Mouse (Mus musculus): ENCODE measurements around the gene Gli2. TPM values are rescaled to one million over a fixed set of nuclear protein-coding genes. Genes with fewer than 3 reads are reported as not detected.

Gli2 gene
- polyA plus RNA-seq, 1 experiment from 2014 or later: 9.0 TPM

DNA sequence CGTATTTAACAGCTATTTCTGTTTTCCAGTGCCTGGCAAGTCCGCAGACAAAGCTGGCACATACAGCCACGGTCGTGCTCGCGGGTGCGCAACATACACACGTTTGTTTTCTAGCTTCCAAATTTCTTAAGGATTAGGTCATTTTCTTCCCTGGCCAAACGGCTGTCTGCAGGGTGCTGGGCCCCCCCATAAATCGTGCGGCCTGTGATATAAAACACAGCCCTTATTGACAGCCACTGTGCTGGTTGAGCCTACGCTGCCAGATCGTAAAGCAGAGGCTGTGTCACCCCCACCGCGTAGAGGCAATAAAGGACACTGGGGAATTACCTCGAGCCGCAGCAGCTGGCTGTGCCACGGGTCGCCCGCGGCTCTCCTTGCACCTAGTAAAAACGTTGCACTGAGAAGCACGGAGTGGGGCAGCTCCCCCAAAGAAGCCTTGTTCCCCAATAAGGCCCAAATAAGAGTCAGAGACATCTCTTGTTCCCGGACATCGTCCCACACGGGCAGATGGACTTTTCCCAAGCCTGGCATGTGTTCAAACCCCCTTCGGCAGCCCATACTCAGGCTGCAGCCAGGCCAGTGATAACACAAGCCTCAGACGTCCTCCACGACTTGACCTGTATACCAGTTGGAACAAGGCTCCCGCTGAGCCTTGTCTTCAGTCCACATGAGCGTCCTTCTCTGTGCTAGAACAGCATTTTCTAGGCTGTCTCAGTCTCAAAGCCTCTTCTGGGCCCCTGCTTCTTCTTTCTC lies 227.8 kb downstream of the Gli2 start:
- WGBS: 81% methylated on average over 31 of the region's 31 CpGs
- H3K27ac ChIP-seq: no peak overlapping the region
- peaks cover 6% of the 10 kb centered on the region for H3K9me3 ChIP-seq
- DNase-seq (ENCODE audit: low spot score): no peak
- H3K4me1 ChIP-seq (replicated peaks): no peaks in the 10 kb centered on the region
- H3K36me3 ChIP-seq: no peaks in the 10 kb centered on the region
- no peak overlapping the region for H3K4me3 ChIP-seq
- H3K27me3 ChIP-seq (ENCODE audit: insufficient read depth, poor library complexity, severe bottlenecking): no peaks in the 10 kb centered on the region

DNA sequence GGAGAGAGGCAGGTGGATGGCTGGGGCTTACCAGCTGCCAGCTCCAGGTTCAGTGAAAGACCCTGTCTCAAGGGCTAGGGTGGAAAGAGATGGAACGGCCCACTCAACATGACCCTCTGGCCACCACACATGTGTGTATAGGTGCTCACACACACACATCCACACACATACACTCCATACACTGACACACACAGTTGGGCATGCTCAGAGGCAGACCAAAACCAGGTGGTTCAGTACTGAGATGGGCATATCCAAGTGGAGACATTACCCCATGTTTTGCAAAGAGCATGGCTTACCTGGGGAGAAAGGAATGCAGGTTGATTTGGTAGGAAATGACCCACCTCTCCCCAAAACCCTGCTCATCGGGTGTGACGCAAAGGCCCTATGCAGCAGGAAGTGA lies 228.4 kb downstream of the Gli2 start:
- Histone ChIP-seq H3K9me3 (peaks cover 6% of the 10 kb centered on the region), H3K4me3 (no peak overlapping the region), H3K36me3 (no peaks in the 10 kb centered on the region), H3K27ac (no peak overlapping the region), H3K27me3 (ENCODE audit: insufficient read depth, poor library complexity, severe bottlenecking) (no peaks in the 10 kb centered on the region), H3K4me1 (replicated peaks) (no peaks in the 10 kb centered on the region)
- no peak for DNase-seq (ENCODE audit: low spot score)
- WGBS: 91% methylated on average over 3 of the region's 3 CpGs

DNA sequence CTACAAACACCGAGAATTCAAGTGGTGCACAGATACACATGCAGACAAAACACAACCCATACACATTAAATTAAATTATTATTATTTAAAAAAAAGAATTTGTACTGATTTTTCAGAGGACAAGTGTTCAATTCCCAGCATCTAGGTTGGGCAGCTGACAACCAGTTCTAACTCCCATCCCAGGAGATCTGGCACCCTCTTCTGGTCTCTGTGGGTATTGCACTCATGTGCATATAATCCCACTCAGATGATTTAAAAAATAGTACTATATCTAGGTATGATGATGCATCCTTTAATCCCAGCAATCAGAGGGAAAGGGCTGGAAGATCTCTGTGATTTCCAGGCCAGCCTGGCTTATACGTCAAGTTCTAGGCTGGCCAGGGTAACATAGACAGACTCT lies 231.2 kb downstream of the Gli2 start:
- H3K36me3 ChIP-seq: no peaks in the 10 kb centered on the region
- peaks cover 6% of the 10 kb centered on the region for H3K9me3 ChIP-seq
- 94% methylated on average over 2 of the region's 2 CpGs for WGBS
- no peaks in the 10 kb centered on the region for H3K27me3 ChIP-seq (ENCODE audit: insufficient read depth, poor library complexity, severe bottlenecking)
- DNase-seq (ENCODE audit: low spot score): no peak
- no peaks in the 10 kb centered on the region for H3K4me1 ChIP-seq (replicated peaks)
- no peak overlapping the region for H3K27ac ChIP-seq
- H3K4me3 ChIP-seq: no peak overlapping the region

DNA sequence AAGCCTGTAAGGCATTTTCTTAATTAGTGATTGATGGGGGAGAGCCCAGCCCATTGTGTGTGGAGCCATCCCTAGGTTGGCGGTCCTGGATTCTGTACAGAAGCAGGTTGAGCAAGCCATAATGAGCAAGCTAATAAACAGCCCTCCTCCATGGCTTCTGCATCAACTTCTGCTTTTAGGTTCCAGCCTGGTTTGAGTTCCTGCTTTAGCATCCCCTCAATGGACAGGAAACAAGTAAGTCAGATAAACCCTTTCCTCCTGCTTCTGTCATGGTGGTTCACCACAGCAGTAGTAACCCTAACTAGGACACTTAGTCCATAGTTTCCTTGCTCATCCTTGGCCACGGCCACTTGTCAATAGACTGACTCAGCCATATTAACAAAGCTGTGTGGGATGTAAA lies 238.4 kb downstream of the Gli2 start:
- DNase-seq (ENCODE audit: low spot score): no peak
- Histone ChIP-seq H3K9me3 (no peaks in the 10 kb centered on the region), H3K27me3 (ENCODE audit: insufficient read depth, poor library complexity, severe bottlenecking) (no peaks in the 10 kb centered on the region), H3K4me3 (no peak overlapping the region), H3K36me3 (no peaks in the 10 kb centered on the region), H3K4me1 (replicated peaks) (no peaks in the 10 kb centered on the region), H3K27ac (no peak overlapping the region)
- 94% methylated on average over 2 of the region's 2 CpGs for WGBS

DNA sequence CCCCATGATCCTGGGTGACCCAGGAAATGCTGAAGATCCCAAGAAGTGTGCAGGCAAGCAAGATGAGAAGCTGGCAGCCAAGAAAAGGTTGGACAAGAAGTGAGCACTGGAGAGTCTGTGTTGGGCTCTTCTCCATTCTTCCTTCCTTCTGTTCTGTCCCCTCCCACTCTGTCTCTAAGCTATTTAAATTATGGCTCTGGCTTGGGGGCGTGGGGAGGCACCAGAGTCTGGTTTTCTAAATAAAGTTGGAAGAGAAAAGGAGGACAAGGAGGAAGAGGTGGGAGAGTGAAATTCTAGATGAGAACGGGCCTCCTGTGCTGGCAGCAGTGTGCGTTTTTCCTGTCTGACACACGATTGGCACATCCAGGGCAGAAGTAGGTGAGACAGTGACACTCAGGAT lies 243.1 kb downstream of the Gli2 start:
- Histone ChIP-seq H3K36me3 (no peaks in the 10 kb centered on the region), H3K9me3 (no peaks in the 10 kb centered on the region), H3K27me3 (ENCODE audit: insufficient read depth, poor library complexity, severe bottlenecking) (no peaks in the 10 kb centered on the region), H3K4me1 (replicated peaks) (no peaks in the 10 kb centered on the region), H3K27ac (no peak overlapping the region), H3K4me3 (no peak overlapping the region)
- no peak for DNase-seq (ENCODE audit: low spot score)
- 73% methylated on average over 4 of the region's 4 CpGs for WGBS

DNA sequence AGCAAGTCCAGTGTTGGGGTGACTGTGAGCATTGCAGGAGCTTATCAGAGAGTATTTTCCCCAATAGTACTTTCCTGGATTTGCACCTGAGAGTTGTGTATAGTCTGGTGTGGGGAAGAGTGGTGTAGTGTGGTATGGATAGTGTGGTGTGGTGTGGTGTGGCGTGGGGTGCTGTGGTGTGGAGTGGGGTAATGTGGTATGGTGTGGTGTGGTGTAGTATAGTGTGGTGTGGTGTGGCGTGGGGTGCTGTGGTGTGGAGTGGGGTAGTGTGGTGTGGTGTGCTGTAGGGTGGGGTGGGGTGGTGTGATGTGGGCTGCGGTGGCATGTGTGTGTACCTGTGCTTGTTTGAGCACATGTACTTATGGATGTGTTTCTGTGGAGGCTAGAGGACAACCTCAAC lies 246.7 kb downstream of the Gli2 start:
- 98% methylated on average over 3 of the region's 3 CpGs for WGBS
- Histone ChIP-seq H3K4me1 (replicated peaks) (no peaks in the 10 kb centered on the region), H3K27ac (no peak overlapping the region), H3K27me3 (ENCODE audit: insufficient read depth, poor library complexity, severe bottlenecking) (no peaks in the 10 kb centered on the region), H3K36me3 (no peaks in the 10 kb centered on the region), H3K9me3 (no peaks in the 10 kb centered on the region), H3K4me3 (no peak overlapping the region)
- no peak for DNase-seq (ENCODE audit: low spot score)

DNA sequence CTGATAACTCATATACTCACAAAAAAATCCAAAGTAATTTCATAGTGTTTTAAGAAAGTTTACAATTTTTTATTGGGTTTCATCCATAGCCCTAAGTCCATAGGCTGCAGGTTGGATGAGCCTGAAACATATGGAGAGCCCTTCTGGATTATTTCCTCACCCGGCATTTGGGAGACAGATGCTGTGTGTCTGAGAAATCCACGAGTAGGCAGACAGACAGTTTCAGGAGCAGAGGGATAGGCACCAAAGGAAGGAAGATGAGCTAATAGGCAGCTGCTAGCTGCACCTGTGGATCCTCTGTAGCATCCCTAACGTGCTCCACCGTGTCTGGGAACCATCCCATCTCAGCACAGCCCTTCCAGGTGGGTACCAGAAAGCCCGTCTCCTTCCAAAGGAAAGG lies 251.3 kb downstream of the Gli2 start:
- Histone ChIP-seq H3K27me3 (ENCODE audit: insufficient read depth, poor library complexity, severe bottlenecking) (peaks cover 19% of the 10 kb centered on the region), H3K36me3 (no peaks in the 10 kb centered on the region), H3K4me3 (no peak overlapping the region), H3K27ac (no peak overlapping the region), H3K4me1 (replicated peaks) (0 out of 2 replicates have a peak, but pooled peaks cover 5% of the 10 kb centered on the region), H3K9me3 (peaks cover 5% of the 10 kb centered on the region; the same call in 1 of the 2 replicates)
- DNase-seq (ENCODE audit: low spot score): no peak
- 91% methylated on average over 5 of the region's 5 CpGs for WGBS

DNA sequence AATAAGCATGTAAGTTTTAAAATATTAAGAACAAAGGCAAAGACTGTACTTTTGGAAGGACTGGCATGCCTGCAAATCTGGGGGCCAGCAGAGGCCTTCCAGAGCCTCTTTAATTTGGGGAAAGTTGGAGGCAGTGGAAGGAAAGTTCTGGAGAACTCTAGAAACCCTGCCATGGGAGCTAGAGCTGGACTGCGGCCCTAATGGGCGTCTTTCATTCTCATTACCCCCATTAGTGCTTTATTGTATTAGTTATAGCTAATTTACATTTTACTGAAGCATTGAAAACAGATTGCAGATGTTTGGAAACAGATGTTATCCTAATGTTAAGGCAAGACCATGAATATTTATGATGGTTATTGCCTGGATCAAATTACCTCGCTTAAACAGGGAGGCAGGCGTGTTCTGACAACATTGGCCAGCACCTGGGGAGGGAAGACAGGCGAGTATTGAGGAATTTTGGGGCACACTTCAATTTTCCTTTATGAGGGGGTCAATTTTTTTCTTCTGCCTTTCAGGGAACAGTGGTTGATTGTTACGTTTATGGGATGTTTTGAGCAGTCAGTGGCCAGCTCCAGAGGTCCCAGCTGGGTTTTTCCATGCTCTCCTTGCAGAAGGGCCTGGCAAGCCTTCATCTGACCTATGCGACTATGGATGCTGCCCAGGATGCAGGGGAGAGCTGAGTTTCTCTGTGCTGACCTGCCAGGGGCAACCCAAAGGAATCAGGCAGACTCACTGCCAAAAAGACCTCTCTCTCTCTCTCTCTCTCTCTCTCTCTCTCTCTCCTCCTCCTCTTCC lies 253.9 kb downstream of the Gli2 start:
- Histone ChIP-seq H3K27ac (no peak overlapping the region), H3K4me3 (no peak overlapping the region), H3K27me3 (ENCODE audit: insufficient read depth, poor library complexity, severe bottlenecking) (peaks cover 23% of the 10 kb centered on the region), H3K9me3 (peaks cover 8% of the 10 kb centered on the region; the same call in 1 of the 2 replicates), H3K36me3 (no peaks in the 10 kb centered on the region), H3K4me1 (replicated peaks) (peaks cover 10% of the 10 kb centered on the region; the same call in 1 of the 2 replicates)
- WGBS: 71% methylated on average over 7 of the region's 7 CpGs
- DNase-seq (ENCODE audit: low spot score): no peak

DNA sequence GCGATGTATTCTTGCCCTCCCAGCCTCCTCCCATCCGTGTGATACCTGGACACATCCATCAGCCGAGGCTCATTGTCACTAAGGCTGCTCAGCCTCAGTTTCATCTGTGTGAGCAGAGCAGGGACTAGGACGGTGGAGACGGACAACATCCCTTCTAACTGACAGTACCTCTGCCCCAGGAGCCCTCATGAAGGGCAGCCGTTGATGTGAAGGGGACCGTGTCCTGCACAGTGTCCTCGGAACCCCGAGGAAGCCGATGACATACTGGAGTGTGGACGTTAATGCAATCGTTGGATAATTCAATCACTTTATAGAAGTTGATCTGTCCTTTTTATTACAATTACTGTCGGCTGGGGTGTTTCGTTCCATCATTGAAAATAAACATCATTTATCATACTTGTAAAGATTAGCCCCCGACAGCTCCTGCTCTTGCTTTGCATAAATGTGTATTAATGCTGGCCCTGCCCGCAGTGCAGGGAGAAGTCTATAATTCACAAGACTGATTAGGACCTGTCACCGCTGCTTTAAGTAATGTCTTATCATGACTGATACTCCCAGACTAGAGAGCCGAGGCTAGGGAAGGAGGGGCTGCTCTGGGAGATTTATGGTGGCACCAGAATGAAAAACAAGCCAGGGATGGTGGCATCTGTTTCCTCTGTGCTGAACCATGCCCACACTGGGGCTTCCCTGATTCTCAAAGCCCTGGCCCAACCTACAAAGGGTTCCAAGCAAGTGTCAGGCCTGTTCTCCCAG lies 257.8 kb downstream of the Gli2 start:
- no peak overlapping the region for H3K27ac ChIP-seq
- DNase-seq (ENCODE audit: low spot score): peak; percentile 3
- H3K36me3 ChIP-seq: no peaks in the 10 kb centered on the region
- peaks cover 10% of the 10 kb centered on the region; the same call in 1 of the 2 replicates for H3K4me1 ChIP-seq (replicated peaks)
- no peak overlapping the region for H3K4me3 ChIP-seq
- 73% methylated on average over 18 of the region's 18 CpGs for WGBS
- H3K9me3 ChIP-seq: peaks cover 8% of the 10 kb centered on the region
- H3K27me3 ChIP-seq (ENCODE audit: insufficient read depth, poor library complexity, severe bottlenecking): peaks cover 53% of the 10 kb centered on the region

DNA sequence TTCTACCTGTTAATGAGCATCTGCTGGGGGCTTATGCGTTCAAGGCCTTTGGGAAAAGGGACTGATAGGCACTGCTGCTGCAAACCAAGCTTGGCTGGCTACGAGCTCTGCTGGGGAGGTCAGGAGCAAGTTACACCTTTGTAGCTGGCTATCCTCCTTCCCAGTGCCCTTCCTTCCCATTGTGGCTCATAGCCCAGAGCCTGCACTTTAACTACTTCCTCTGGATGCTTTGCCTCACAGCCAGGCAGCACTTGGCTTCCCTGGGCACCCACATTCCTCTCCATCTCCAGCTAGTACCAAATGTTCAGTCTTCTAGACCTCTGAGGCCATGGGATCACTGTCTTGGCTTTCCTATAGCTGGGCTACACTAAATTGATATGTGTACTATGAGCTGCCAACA lies 263.5 kb downstream of the Gli2 start:
- 86% methylated on average over 2 of the region's 2 CpGs for WGBS
- Histone ChIP-seq H3K9me3 (no peaks in the 10 kb centered on the region; the same call in 1 of the 2 replicates), H3K4me3 (no peak overlapping the region), H3K36me3 (no peaks in the 10 kb centered on the region), H3K27me3 (ENCODE audit: insufficient read depth, poor library complexity, severe bottlenecking) (peaks cover 56% of the 10 kb centered on the region), H3K27ac (no peak overlapping the region), H3K4me1 (replicated peaks) (no peaks in the 10 kb centered on the region)
- no peak for DNase-seq (ENCODE audit: low spot score)

DNA sequence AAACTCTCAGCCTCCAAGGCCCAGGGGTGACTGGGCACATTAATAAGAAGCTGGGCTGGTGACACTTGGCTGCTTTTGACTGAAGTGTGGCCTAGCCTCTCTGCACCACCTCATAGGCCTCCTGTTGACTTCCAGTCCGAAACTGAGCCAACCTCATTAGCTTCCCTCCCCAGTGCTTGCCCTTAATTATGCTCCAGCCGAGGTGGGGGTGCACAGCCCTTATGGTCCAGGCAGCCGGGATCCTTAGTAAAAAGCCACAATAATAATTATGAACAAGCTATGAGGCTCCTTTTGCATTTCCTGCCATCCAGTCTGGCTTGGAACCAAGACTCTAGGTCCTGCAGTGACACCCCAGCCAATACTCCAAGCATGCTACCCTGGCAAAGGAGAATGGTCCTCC lies 264.0 kb downstream of the Gli2 start:
- peaks cover 56% of the 10 kb centered on the region for H3K27me3 ChIP-seq (ENCODE audit: insufficient read depth, poor library complexity, severe bottlenecking)
- no peaks in the 10 kb centered on the region; the same call in 1 of the 2 replicates for H3K9me3 ChIP-seq
- no peak overlapping the region for H3K27ac ChIP-seq
- DNase-seq (ENCODE audit: low spot score): no peak
- no peaks in the 10 kb centered on the region for H3K4me1 ChIP-seq (replicated peaks)
- 74% methylated on average over 3 of the region's 3 CpGs for WGBS
- no peaks in the 10 kb centered on the region for H3K36me3 ChIP-seq
- no peak overlapping the region for H3K4me3 ChIP-seq

DNA sequence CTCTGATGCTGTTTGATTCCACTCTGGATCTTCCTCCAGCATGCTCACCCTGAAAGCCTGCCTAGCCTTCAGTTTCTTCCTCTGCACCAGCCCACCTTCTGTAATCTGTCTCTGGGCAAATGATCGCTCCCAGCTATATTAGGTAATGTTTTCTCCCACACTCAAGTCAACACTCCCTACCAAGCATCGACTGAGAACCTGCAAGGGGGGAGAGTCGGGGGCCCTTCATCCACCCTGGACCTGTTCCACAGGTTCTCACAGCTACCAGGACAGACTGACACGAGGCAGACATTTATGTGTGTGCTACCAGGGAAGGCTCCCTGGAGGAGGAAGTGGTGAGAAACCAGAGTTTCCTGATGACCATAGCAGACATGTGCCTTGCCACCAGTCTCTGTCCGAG lies 264.6 kb downstream of the Gli2 start:
- H3K36me3 ChIP-seq: no peaks in the 10 kb centered on the region
- no peak overlapping the region for H3K4me3 ChIP-seq
- no peaks in the 10 kb centered on the region; the same call in 1 of the 2 replicates for H3K9me3 ChIP-seq
- WGBS: 79% methylated on average over 5 of the region's 5 CpGs
- no peak for DNase-seq (ENCODE audit: low spot score)
- peaks cover 53% of the 10 kb centered on the region for H3K27me3 ChIP-seq (ENCODE audit: insufficient read depth, poor library complexity, severe bottlenecking)
- no peak overlapping the region for H3K27ac ChIP-seq
- H3K4me1 ChIP-seq (replicated peaks): no peaks in the 10 kb centered on the region

DNA sequence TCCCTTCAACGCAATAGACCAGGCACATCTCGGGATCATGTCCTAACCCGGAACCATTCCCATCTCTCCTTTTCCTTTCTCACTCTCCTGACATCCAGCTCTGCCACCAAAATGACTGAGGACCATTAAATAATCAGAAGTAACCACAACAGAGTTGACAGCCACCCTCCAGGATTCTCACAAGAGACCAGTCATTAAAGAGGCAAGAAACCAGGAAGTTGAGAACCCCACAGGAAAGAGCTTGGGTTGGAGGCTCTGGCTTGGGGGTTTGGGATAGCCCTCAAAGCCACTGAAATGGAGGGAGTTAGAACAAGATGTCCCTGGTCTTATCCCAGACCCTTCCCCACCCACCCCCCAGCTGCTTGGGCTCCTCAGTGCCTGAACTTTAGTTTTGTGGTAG lies 265.9 kb downstream of the Gli2 start:
- peaks cover 39% of the 10 kb centered on the region for H3K27me3 ChIP-seq (ENCODE audit: insufficient read depth, poor library complexity, severe bottlenecking)
- WGBS: 84% methylated on average over 3 of the region's 3 CpGs

More for the DNA sequence above, 265.9 kb downstream of the Gli2 start:
- Histone ChIP-seq H3K4me3 (no peak overlapping the region), H3K4me1 (replicated peaks) (no peaks in the 10 kb centered on the region), H3K36me3 (no peaks in the 10 kb centered on the region), H3K27ac (no peak overlapping the region), H3K9me3 (no peaks in the 10 kb centered on the region; the same call in 1 of the 2 replicates)
- no peak for DNase-seq (ENCODE audit: low spot score)
